Mouse (Mus musculus) cerebellum, adult 2 months (tissue): Measurements from ENCODE around the gene Fbxl17.

ENCODE experiments used
- CTCF ChIP-seq: fragments of 200-500 bp; IDR thresholded peaks from 2 replicates; pipeline ENCODE4 v1.5.1; 2011; ENCODE audit warnings: low read depth, mild to moderate bottlenecking, control low read depth, low read length, moderate library complexity, borderline replicate concordance; ENCODE audit not compliant: insufficient read depth
- POLR2A ChIP-seq: fragments of 200-500 bp; IDR thresholded peaks from 2 replicates; pipeline ENCODE4 v1.6.1; 2011; ENCODE audit warnings: low read length, control low read depth, borderline replicate concordance; ENCODE audit not compliant: insufficient read depth

- TF ChIP-seq CTCF (no peak), POLR2A (no peak)
Measured at GRCm38 (mm10) chr17:63352634-63353195, 147.1 kb downstream of the Fbxl17 start.
